Mouse (Mus musculus): Measurements from ENCODE around the gene Bcas3.

Gene Bcas3

DNA sequence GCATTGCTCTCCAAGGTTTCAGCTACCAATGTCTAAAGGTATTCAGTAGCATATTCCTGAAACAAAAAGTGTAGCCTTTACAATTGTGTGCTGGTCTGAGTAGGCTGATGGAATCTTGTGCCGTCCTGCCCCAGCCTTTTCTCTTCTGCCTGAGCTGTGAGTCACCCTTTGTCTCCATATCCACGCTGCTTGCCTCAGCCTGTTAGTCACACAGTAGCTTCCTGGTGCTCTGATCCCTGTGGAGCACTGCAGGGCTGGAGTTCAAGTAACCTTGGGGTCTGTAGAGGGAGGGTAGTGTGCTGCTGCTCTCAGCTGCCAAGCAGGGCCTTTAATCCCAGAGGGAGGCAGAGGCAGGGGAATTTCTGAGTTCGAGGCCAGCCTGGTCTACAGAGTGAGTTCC is 14.9 kb downstream of the Bcas3 start:
- in situ Hi-C loops (cut with MboI; ENCODE audit: unreplicated experiment in 2 of 2): no loop called here

DNA sequence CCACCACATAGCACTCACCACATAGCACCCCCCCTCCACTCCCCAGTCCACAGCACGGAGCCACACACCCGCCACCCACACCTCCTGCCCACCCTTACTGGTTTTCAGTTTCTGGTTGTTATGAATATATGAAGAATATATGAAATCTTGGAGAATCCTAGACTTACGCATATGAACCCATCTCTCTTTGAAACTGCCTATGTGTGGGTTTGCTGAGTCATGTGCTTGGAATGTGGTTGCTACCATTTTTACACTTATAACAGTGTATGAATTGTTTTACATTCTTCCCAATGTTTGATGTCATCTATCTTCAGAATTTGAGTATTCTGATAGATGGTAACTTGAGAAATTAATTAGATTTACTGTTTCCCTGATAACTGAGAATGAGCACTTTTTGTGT is 26.1 kb downstream of the Bcas3 start:
- in situ Hi-C loops (cut with MboI; ENCODE audit: unreplicated experiment in 2 of 2): loop anchor here in 1 of 2 experiments (5.0 kb wide), 1 partner anchor 793 kb away; no protein-coding TSS in a partner anchor

DNA sequence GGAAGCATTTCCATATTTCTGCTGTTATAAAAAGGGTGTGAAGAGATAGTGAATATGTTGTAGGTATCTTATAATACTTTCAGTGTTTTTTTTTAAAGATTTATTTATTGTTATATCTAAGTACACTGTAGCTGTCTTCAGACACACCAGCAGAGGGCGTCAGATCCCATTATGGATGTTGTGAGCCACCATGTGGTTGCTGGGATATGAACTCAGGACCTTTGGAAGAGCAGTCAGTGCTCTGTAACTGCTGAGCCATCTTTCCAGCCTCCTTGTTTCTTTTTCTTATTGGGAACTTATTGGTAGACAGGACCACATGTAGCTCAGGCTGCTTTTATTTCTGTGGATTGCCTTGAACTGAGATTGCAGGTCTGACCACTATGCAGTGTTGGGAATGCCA is 27.1 kb downstream of the Bcas3 start:
- in situ Hi-C loops (cut with MboI; ENCODE audit: unreplicated experiment in 2 of 2): loop anchor here (5.0 to 10.0 kb wide), 6 partner anchors 95 to 792 kb away; no protein-coding TSS in a partner anchor

DNA sequence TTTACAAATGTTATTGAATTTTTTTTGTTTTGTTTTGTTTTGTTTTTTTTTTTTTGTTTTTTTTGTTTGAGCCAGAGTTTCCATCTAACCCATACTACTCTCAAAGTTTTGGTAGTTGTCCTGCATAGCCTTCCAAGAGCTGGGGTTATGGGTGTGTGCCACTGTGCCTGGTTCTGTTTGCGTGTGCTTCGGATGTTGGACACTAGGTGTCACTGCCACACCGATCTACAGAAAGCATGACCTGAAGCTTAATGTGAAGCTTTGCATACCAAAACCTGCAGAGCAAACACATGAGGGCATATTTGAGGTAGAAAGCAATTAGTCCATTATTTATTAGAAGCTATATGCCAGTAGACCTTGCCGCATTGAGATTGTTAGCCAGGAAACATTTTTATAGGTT is 29.1 kb downstream of the Bcas3 start:
- in situ Hi-C loops (cut with MboI; ENCODE audit: unreplicated experiment in 2 of 2): loop anchor here (5.0 to 10.0 kb wide), 6 partner anchors 93 to 790 kb away; no protein-coding TSS in a partner anchor

DNA sequence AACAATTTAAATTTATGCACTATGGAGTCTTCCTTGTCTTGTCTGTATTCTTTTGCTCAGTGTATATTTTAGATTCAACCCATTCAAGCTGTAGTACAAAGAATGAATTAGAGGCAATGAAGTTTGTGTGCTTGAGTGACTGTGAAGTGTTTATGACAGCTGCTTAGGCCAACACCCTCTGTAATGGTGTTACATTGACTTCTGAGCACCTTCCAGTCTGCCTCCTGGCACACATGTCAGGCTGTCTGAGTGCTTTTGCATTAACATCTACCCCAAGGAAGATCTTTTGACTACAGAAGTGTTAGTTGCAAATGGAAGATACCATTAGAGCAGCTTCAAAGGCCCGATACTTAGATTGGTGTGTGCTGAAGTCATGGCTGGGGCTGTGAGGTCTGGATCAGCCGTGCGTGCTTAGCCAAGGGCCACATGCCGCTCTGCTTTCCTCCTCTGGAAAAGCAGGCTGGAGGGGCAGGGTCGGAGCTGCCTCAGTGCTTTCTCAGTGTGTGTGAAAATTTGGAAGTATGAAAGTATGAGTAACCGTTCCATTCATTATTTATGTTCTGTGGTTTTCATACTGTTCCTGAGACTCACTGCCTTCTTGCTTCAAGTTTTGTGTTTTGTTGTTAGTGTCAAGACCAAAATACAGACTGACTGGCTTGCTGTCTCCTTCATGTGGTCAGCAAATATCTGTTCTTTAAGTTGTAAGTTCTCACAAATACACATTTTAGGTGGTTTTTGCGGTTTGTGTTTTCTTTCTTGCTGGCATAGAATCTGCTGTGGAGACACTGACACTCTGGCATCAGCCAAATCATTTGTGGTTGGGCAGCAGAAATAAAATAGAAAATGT is 31.2 kb downstream of the Bcas3 start:
- in situ Hi-C loops (cut with MboI; ENCODE audit: unreplicated experiment in 2 of 2): loop anchor here (5.0 to 10.0 kb wide), 6 partner anchors 91 to 788 kb away; no protein-coding TSS in a partner anchor

DNA sequence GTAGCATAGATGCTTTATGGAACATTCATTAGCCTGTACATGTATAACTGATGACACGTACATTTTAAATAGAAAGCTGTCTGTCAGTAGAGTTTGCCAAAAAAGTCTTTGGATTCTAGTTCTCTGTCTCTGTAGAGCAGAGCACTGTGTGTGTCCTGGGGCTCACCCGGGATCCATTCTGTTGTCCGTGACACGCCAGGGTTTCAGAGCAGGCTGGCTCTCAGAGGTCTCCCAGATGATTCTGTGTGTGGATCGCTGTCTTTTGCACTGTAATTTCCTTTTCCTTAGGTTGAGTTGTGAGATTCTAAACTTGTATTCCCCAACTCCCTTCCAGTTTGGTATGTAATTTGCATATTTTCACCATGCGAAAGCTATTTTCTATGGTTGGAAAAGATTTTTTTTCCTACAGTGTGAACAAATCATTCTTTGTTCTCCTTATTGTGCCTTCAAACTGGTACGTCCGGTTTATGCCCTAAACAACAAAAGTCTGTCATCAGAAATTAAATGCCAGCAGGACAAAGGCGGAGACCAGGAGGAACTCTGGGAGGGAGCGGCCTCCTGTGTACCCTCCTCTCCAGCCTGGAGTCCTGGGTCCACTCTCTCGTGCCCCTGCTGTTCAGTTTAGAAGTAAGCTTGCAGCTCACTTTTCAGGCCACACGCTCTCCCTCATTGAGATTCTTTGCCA is 39.4 kb downstream of the Bcas3 start:
- in situ Hi-C loops (cut with MboI; ENCODE audit: unreplicated experiment in 2 of 2): no loop called here

DNA sequence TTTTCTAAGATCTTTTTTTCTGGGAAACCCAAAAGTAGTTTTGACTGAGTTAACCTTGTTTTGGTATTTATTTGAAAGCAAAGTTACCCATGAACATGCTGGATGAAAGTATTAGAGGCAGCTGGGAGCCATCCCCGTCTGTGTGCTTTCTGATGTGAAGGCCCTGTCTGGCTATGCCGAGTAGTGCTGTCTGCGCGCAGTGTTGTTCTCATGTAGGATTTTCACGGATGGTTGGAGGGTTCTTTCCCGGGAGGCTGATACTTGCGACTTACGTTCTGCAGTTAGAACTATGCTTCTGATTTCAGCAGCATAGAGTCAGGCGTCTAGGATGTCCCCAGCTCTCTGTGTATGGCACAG is 39.9 kb downstream of the Bcas3 start:
- in situ Hi-C loops (cut with MboI; ENCODE audit: unreplicated experiment in 2 of 2): no loop called here

DNA sequence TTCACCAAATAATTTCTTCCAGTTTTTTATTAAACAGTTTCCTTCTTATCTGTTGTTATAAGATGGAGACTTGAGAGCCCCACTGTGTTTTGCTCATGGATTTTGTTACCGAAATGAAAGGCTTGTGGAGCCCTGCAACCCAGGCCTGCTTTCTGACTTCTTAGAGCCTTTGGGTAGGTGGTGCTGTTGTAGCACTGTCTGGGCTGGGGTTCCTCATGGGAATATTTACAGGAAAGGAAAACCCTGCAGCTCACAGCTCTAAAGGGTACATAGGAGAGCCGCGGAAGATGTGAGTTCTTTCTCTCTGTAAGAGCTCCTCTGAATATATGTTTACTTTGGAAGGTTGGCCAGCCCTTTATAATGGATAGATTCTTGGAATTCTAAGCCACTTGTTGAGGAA is 41.0 kb downstream of the Bcas3 start:
- in situ Hi-C loops (cut with MboI; ENCODE audit: unreplicated experiment in 2 of 2): no loop called here

DNA sequence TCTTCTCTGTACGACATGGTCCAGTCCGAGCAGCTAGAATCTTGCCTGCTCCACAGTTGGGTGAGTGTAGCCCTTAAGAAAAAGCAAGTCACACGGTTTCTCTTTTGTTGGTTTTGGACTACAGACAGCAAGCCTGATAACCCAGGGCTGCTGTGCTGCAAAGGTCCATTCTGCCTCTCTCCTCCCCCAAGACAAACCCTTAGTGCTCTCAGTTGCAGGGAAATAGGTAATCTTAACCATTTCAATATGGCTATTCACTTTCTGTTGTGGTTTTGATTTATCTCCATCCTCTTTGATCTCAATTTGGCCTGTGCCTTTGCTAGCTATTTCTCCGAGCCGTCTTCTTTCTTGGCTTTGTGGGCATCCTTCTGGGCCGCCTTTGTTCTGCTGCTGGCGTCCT is 42.4 kb downstream of the Bcas3 start:
- in situ Hi-C loops (cut with MboI; ENCODE audit: unreplicated experiment in 2 of 2): no loop called here

DNA sequence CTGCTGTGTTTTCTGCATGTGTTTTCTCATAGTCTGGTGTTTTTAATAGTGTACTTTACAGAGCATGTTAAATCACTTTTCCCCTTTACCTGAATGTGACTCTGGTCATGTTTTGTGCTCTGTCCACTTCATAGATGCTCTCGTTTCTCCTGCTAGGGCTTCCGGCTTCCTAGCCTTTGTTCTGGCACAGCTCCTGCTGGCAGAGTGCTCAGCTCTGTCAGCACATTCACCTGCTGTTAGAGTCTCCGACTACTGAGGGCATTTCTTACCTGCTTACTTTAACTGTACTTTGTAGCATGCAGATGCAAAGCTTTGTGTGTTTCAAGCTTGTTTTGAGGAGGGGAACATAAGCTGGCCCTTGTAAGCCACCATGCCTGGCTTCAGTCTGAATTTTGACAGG is 53.6 kb downstream of the Bcas3 start:
- in situ Hi-C loops (cut with MboI; ENCODE audit: unreplicated experiment in 2 of 2): no loop called here

DNA sequence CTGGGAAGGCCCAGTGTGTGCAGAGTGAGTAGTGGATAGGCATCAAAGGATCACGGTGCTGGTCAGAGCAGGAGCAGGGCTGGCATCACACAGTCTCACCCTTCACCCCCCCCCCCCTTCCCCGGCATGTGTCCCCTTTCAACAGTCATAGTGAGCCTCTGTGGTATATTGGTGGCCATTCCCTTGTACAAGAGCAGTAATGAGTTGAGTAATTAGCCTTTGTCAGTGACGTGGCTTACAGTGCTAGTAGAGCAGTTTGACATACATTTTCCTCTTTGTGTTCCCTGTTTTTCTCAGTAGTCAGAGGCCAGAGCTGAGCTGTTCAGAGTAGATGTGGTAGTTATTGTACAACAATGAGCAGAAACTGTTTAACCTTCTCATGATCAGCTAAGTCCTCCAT is 54.7 kb downstream of the Bcas3 start:
- in situ Hi-C loops (cut with MboI; ENCODE audit: unreplicated experiment in 2 of 2): no loop called here

DNA sequence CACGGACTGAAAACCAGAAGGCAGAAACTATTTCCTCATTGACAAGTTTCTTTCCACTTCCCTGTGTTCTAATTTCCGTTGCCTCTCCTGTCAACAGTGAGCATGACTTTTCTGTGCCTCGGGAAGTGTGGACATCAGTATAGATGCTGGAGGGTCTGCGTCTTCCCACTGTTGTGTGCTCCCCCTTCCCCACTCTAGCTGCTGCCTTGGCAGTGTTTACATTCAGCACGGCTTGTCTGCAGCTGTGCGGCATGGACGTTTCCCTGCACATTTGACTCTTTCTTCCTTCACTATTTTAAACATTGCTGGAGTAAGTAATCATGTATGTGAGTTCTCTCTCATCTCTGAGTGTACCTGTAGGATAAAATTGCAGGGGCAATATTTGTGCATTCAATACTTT is 59.4 kb downstream of the Bcas3 start:
- in situ Hi-C loops (cut with MboI; ENCODE audit: unreplicated experiment in 2 of 2): no loop called here

DNA sequence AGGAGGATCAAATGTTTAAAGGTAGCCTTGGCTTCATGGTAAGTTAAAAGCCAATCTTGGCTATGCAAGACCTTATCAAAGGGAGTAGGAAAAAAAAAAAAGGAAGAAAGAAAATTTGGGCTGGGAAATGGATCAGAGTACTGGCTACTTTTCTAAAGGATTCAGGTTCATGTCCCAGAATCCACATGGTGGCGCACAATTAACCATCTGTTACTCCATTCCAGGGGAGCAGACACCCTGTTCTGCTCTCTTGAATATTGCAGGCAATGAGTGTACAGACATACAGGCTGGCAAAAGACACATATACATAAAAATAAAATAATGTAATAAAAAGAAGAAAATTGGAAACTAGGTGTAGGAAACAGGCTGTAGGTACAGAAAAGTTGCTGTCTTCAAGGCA is 61.5 kb downstream of the Bcas3 start:
- in situ Hi-C loops (cut with MboI; ENCODE audit: unreplicated experiment in 2 of 2): no loop called here

DNA sequence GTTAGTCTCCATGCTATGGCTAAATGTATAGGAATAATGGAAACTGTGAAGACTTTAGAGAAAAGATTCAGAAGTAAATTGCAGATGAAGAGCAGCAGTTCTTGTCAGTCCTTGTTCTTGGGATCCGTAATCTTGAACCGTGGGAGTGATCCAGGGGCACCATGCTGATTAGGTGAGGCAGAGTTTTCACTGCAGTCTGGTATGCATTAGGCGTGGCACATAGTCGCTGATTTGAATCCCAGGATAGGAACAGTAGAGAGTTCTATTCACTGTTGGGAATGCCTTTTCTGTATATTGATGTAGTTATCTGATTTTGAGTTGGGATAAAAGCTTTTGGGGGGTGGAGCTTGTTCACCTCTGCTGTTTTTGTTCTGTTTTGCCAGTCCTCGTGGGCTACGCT is 74.4 kb downstream of the Bcas3 start:
- in situ Hi-C loops (cut with MboI; ENCODE audit: unreplicated experiment in 2 of 2): no loop called here

DNA sequence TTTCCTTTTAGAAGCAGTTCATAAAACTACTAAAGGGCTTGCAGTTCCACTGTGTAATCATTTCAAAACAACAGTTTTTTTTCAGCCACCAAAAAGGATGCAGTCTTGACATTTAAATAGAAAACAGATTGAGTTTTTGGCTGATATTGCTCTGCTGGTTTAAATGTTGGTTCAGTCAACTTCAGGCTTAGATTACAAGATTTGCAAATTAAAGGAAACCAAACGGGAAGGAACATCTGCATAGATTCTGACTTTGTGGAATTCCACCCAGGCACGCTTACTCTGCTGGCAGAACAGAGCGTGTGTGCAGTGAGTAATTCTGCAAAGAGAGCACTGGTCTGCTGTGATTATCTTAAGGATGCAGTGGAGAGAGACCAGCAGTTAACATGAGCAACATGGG is 75.3 kb downstream of the Bcas3 start:
- in situ Hi-C loops (cut with MboI; ENCODE audit: unreplicated experiment in 2 of 2): no loop called here

DNA sequence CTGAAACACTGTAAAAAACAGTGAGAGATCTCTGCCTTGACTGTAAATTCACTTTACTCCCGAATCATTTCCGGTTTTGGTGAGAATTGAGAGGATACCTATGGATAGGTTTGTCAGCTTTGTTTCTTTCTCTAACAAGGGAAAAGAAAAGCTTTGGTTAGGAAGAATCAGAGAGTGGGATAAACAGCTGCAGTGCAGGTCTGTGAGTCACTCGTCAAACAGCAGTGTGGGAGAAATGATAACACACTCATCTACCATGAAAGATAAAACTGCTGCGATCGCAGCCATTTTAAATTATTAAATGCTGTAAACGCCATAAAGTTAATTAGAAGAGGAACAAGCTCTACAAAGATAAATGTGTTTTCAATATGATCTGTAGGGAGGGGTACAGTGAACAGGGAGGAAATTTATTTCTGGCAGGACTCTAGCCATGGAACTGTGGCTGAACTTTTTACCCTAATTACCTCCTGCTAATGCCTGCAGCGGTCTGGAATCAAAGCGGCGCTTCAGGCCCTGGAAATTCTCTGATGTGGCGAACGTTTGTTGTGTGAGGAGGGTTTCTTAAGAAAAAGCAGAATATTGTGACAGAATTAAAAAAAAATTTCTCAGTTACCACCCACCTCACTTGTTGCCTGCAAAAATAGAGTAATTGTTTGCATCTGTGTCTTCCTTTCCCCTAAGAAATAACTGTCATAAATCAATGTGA is 77.9 kb downstream of the Bcas3 start:
- in situ Hi-C loops (cut with MboI; ENCODE audit: unreplicated experiment in 2 of 2): no loop called here

DNA sequence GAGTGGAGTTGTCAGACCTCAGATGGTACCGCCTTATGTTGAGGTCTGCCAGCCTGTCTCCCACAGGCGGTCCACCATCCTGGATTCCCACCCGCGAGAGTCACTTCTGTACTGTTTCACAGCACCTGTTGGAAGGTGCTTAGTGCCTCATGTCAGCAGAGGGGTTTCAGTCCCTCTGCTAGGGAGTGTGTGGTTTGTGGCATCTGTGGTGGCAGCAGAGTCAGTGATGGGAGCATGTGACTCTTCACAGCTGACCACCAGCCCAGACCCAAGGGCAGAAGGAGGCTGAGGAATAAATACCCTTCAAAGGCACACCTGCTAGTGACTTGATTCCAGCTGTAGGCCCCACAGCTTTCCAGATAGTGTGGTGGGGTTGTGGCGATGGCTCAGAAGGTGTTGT is 94.4 kb downstream of the Bcas3 start:
- in situ Hi-C loops (cut with MboI; ENCODE audit: unreplicated experiment in 2 of 2): no loop called here

DNA sequence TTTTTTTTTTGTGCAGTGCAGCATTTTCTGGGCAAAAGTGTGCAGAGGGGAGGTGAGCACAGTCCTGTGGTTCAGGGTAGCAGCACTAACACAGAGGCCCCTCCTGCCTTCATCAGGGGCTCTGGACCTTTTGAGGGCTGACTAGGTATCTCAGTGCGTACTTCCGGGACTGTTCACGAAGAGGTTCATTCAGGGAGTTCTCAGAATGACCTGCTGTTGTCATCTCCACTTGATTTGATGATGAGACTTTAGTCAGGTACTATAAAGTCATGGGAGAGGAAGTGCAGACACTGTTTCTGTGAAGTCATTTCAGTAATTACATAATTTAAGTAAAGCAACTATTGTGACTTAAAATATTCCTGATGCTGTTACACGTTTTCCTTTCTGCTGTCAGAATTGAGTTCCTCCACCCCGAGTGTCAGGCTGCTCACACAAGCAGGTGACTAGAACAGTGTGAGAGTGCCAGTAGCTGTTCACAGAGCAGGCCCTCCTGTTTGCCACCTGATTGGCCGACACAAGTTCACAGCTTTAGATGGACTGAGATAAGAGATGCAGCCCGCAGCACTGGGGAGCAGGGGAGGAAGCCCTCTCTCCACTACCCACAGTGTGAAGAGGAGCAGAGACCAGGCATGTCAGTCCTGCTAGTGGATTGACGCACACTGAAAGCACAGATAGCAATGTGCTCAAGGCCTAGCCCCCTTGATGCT is 100.8 kb downstream of the Bcas3 start:
- in situ Hi-C loops (cut with MboI; ENCODE audit: unreplicated experiment in 2 of 2): no loop called here

DNA sequence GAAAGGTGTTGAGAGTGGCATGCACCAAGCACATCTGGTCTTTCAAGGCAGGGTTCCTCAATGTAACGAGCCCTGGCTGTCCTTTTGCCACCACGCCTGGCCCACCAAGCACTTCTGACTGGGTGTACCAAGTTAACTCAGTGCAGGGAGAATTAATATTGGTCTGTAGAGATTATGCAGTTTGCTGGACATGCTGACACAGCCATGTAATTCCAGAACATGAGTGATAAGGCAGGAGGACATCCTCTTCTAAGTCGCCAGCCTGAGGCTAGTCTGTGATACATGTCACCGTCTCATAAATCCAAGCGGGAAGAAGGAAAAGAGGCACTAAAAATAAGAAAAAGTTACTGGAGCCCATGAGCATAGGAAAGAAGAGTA is 101.3 kb downstream of the Bcas3 start:
- in situ Hi-C loops (cut with MboI; ENCODE audit: unreplicated experiment in 2 of 2): no loop called here

DNA sequence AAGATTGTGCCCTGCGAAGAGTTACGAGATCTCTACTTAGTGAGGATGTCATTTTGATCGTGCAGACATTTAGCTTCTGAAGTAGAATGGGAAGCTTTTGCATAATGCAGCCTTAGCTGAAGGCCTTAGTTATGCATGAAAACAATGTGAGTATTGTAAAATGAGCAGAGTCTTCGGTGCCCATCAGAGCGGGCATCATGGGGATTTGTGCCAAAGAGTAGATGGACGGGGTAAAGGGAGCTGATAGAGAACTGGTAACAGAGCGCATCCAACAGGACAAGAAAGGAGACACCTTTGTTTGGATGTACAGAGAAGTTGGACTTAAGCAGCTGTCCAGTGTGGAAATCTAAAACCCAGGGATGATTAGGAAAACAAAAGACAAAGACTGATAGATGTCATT is 108.6 kb downstream of the Bcas3 start:
- in situ Hi-C loops (cut with MboI; ENCODE audit: unreplicated experiment in 2 of 2): no loop called here

DNA sequence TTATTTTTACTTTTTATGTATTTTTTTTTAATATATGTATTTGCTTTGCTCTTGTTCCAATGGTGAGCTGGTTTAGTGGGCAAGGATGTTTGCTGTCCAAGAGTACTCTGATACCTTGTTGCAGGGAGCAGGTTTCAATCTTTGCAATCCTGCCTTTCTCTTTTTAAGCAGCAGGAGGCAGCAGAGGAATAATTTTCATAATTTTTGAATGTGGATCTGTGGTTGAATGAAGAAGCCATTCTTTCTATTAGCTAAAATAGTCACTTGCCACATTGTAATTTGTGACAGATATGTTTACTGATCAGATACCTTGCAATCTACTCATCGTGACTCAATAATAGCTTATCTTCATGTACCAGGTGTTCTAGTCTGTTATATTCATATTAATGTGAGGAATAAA is 116.6 kb downstream of the Bcas3 start:
- in situ Hi-C loops (cut with MboI; ENCODE audit: unreplicated experiment in 2 of 2): no loop called here

All from v-Abl transformed pro-B cells (cell line).